Comparison of ENCODE assay signal across 33 mouse cellular contexts in the genomic region with DNA sequence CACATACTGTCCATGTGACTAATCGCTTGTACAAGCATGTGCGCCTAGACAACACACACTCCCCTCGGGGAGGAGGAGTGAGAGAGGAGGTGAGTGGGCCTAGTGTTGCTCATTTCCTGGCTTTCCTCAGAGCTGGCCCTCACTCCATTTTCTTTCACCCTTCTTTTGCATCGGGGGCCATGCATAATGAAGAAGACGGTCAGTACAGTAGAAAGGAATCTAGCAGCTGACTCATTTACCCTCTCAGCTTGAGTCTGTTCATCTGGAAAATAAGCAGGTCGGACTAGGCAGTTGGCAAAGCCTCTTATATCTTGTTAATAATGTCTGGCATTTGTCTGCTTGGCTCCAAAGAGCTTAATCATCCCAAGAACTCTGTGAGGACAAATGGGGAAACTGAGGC.
"Had no signal": no experiment of that assay in that cellular context is flagged by ENCODE, and none has a peak within 500 bp of the region (broad histone marks: within the 10 kb centered on the region; RNA-seq: fewer than 3 reads in every experiment).

No protein-coding gene starts in this region.

- H3K4me2 ChIP-seq: limb, embryonic 12.5 days; limb, embryonic 13.5 days; limb, embryonic 15.5 days; liver, embryonic 11.5 days; liver, embryonic 12.5 days; liver, embryonic 13.5 days; liver, embryonic 15.5 days; lung, embryonic 14.5 days; lung, embryonic 15.5 days; midbrain, embryonic 11.5 days; midbrain, embryonic 12.5 days; midbrain, embryonic 13.5 days; midbrain, embryonic 15.5 days; neural tube, embryonic 12.5 days; neural tube, embryonic 13.5 days had no signal

- H3K36me3 ChIP-seq: limb, embryonic 10.5 days; limb, embryonic 12.5 days; limb, embryonic 13.5 days; limb, embryonic 15.5 days; liver, embryonic 12.5 days; liver, embryonic 13.5 days; liver, embryonic 15.5 days; lung, embryonic 15.5 days; midbrain, embryonic 10.5 days; midbrain, embryonic 12.5 days; midbrain, embryonic 13.5 days; midbrain, embryonic 15.5 days; neural tube, embryonic 12.5 days; neural tube, embryonic 13.5 days had no signal

- H3K9ac ChIP-seq: limb, embryonic 12.5 days; limb, embryonic 13.5 days; limb, embryonic 15.5 days; liver, embryonic 12.5 days; liver, embryonic 13.5 days; liver, embryonic 14.5 days; liver, embryonic 15.5 days; liver, postnatal 0 days; lung, embryonic 14.5 days; lung, embryonic 15.5 days; midbrain, embryonic 12.5 days; midbrain, embryonic 13.5 days; midbrain, embryonic 15.5 days; neural tube, embryonic 12.5 days; neural tube, embryonic 13.5 days had no signal

- H3K27ac ChIP-seq: limb, embryonic 10.5 days; limb, embryonic 12.5 days; limb, embryonic 13.5 days; limb, embryonic 15.5 days; liver, embryonic 12.5 days; liver, embryonic 13.5 days; liver, embryonic 14.5 days; liver, embryonic 15.5 days; lung, embryonic 15.5 days; macrophage; midbrain, embryonic 10.5 days; midbrain, embryonic 12.5 days; midbrain, embryonic 13.5 days; midbrain, embryonic 15.5 days; neural tube, embryonic 12.5 days; neural tube, embryonic 13.5 days had no signal

- H3K4me3 ChIP-seq: limb, embryonic 10.5 days; limb, embryonic 12.5 days; limb, embryonic 13.5 days; limb, embryonic 15.5 days; liver, embryonic 12.5 days; liver, embryonic 13.5 days; liver, embryonic 15.5 days; lung, embryonic 15.5 days; megakaryocyte, embryonic 14.5 days; midbrain, embryonic 10.5 days; midbrain, embryonic 12.5 days; midbrain, embryonic 13.5 days; midbrain, embryonic 15.5 days; myocyte; neural tube, embryonic 12.5 days; neural tube, embryonic 13.5 days had no signal

- DNase-seq: left cerebral cortex, postnatal 4 days; liver; liver, embryonic 13.5 days; liver, postnatal 0 days; lung, adult 18-20 months; lung, adult 2 months; lung, embryonic 14.5 days; lung, postnatal 10 days; lung, postnatal 14 days; lung, postnatal 36 days; lung, postnatal 4 days; midbrain, embryonic 14.5 days had no signal

- H3K9me3 ChIP-seq: limb, embryonic 10.5 days; limb, embryonic 12.5 days; limb, embryonic 13.5 days; limb, embryonic 15.5 days; liver, embryonic 12.5 days; liver, embryonic 13.5 days; liver, embryonic 15.5 days; lung, embryonic 15.5 days; megakaryocyte, embryonic 14.5 days; midbrain, embryonic 10.5 days; midbrain, embryonic 12.5 days; midbrain, embryonic 13.5 days; midbrain, embryonic 15.5 days; neural tube, embryonic 12.5 days; neural tube, embryonic 13.5 days had no signal

- H3K4me1 ChIP-seq: limb, embryonic 15.5 days; liver, embryonic 12.5 days; liver, embryonic 13.5 days; liver, embryonic 15.5 days; lung, embryonic 15.5 days had no signal

- ATAC-seq: liver, embryonic 12.5 days; liver, postnatal 0 days; lung, postnatal 0 days; midbrain, embryonic 13.5 days; midbrain, embryonic 15.5 days; midbrain, embryonic 16.5 days had no signal
